Mouse (Mus musculus): ENCODE results near the gene Gm9046.
"Not testable (repeated sequence)": the region's sequence is repeated elsewhere in the genome, so short reads cannot be mapped to it uniquely, and the experiment has no call there.

Gene Gm9046

GRCm38 (mm10) chr10:118343155-118343554 is at the start of gene Gm9046:
TSS of gene Gm9046 (minus strand) at chr10:118343255.
- DNase-seq (ENCODE audit: low spot score), result not testable (repeated sequence)

- DNase-seq (ENCODE audit: low spot score), result peak; percentile 73
Observed at GRCm38 (mm10) chr10:118370443-118370842, 27.4 kb upstream of the Gm9046 start.

GRCm38 (mm10) chr10:118369518-118369917 is 26.5 kb upstream of the Gm9046 start:
- DNase-seq (ENCODE audit: low spot score), result no peak

- not testable (repeated sequence) for DNase-seq (ENCODE audit: low spot score)
Observed at GRCm38 (mm10) chr10:118354005-118354404, 10.9 kb upstream of the Gm9046 start, which contains the start of gene Gm9049. TSS of gene Gm9049 (minus strand) at chr10:118354105.

GRCm38 (mm10) chr10:118348579-118348978 is 5.5 kb upstream of the Gm9046 start, which contains the start of gene Gm9048:
TSS of gene Gm9048 (minus strand) at chr10:118348679.
- DNase-seq (ENCODE audit: low spot score), result not testable (repeated sequence)

GRCm38 (mm10) chr10:118337731-118338130 is 5.3 kb downstream of the Gm9046 start, which contains the start of gene Gm9045:
TSS of gene Gm9045 (minus strand) at chr10:118337831.
- not testable (repeated sequence) for DNase-seq (ENCODE audit: low spot score)

GRCm38 (mm10) chr10:118332308-118332707 is 10.7 kb downstream of the Gm9046 start, which contains the start of gene Gm9044:
TSS of gene Gm9044 (minus strand) at chr10:118332408.
- not testable (repeated sequence) for DNase-seq (ENCODE audit: low spot score)

GRCm38 (mm10) chr10:118326869-118327268 is 16.2 kb downstream of the Gm9046 start, which contains the start of gene Gm9040:
TSS of gene Gm9040 (minus strand) at chr10:118326969.
- DNase-seq (ENCODE audit: low spot score), result not testable (repeated sequence)

GRCm38 (mm10) chr10:118319024-118319423 is 24.0 kb downstream of the Gm9046 start:
- no peak for DNase-seq (ENCODE audit: low spot score)

GRCm38 (mm10) chr10:118302133-118302532 is 40.9 kb downstream of the Gm9046 start:
- DNase-seq (ENCODE audit: low spot score), result not testable (repeated sequence)

GRCm38 (mm10) chr10:118294938-118295337 is 48.1 kb downstream of the Gm9046 start, which contains the start of gene Iltifb:
TSS of gene Iltifb (minus strand) at chr10:118295038.
- no peak for DNase-seq (ENCODE audit: low spot score)

Data from left cerebral cortex, adult 11 months (tissue).